25 mouse cellular contexts compared by ENCODE assay signal in the genomic region with DNA sequence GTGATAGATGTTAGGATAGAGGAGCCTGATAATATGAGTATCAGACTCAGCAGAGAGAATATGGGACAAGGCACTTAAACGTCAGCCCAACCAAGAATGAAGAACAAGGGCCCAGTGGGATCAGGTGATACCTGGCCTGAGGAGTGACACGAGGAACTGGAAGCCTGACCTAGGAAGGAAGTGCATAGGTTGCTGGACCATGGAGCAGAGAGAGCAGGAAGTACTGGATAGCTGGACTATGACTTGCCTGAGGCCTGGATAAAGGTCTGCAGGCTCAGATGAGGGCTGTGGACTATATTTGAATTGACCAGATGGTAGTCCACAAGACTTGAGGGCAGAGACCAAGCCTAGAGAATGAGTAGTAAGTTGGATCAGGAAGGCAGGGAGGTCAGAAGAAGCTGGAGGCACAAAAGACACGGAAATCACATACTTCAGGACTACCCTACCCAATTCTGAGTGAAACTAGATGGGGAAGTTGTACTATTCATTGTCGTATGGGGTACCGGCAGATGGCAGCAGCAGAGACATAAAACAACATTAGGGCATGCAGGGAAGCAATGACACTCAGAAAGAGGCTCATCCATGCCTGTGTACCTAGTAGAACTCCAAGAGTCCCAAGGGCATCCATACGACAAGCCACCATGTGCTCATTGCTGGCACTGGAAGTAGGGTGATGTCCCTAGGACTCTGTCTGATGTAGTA. TPM values are rescaled to one million over a fixed set of nuclear protein-coding genes. Genes with fewer than 3 reads are reported as not detected.
A peak's percentile ranks its signal among the peaks of the same experiment; 100 is the strongest.
DNase-seq lines count a peak whose midpoint lies in the region; ATAC-seq lines count a peak whose summit lies in the region.
"Had no signal": no experiment of that assay in that cellular context is flagged by ENCODE, and none has a peak within 500 bp of the region (broad histone marks: within the 10 kb centered on the region; RNA-seq: fewer than 3 reads in every experiment).

No protein-coding gene starts in this region.

- H3K4me1 ChIP-seq in heart, embryonic 15.5 days (replicated peaks) = peaks cover 15% of the 10 kb centered on the region
- H3K4me1 ChIP-seq in heart, embryonic 10.5 days = peaks cover 20% of the 10 kb centered on the region; the same call in 1 of the 2 replicates
- H3K4me1 ChIP-seq in midbrain, embryonic 11.5 days (ENCODE audit: control insufficient read depth, insufficient read depth, low read length) = no peaks in the 10 kb centered on the region
- H3K4me1 ChIP-seq in midbrain, embryonic 14.5 days (ENCODE audit: control insufficient read depth, insufficient read depth, low read length) = no peaks in the 10 kb centered on the region
- no peaks in the 10 kb centered on the region for H3K4me1 ChIP-seq in forebrain, embryonic 11.5 days (replicated peaks; ENCODE audit: control insufficient read depth, insufficient read depth, low read length)
- H3K4me1 ChIP-seq: embryonic facial prominence, embryonic 12.5 days; forebrain, embryonic 13.5 days; limb, embryonic 15.5 days; midbrain, embryonic 13.5 days; stomach, embryonic 15.5 days had no signal

- ATAC-seq in heart, embryonic 15.5 days (replicated peaks; ENCODE audit: insufficient number of reproducible peaks, insufficient read depth, low FRiP score, low read depth) = 0 out of 2 replicates have a peak, but pooled peaks have one; percentile 19
- ATAC-seq in midbrain, embryonic 11.5 days (ENCODE audit: low FRiP score) = no peak
- no peak for ATAC-seq in midbrain, embryonic 14.5 days (ENCODE audit: low FRiP score, low TSS enrichment)
- ATAC-seq in granulocyte monocyte progenitor cell, adult 5-6 weeks (replicated peaks; ENCODE audit: poor library complexity, severe bottlenecking) = peak; percentile 75
- ATAC-seq in forebrain, embryonic 11.5 days (replicated peaks; ENCODE audit: low FRiP score) = no peak
- ATAC-seq: activated CD4-positive, CD25-positive, alpha-beta regulatory T cell, adult 4 months; forebrain, embryonic 13.5 days; intestine, postnatal 0 days; midbrain, embryonic 13.5 days had no signal

- H3K4me2 ChIP-seq in heart, embryonic 15.5 days = no peak overlapping the region
- H3K4me2 ChIP-seq in midbrain, embryonic 11.5 days = no peak overlapping the region
- no peak overlapping the region for H3K4me2 ChIP-seq in midbrain, embryonic 14.5 days (ENCODE audit: low read length)
- no peak overlapping the region for H3K4me2 ChIP-seq in forebrain, embryonic 11.5 days (ENCODE audit: low read depth, low read length, severe bottlenecking)
- H3K4me2 ChIP-seq: embryonic facial prominence, embryonic 12.5 days; forebrain, embryonic 13.5 days; kidney, embryonic 15.5 days; limb, embryonic 15.5 days; midbrain, embryonic 13.5 days; stomach, embryonic 15.5 days had no signal

- H3K4me3 ChIP-seq in heart, embryonic 15.5 days = no peak overlapping the region
- no peak overlapping the region for H3K4me3 ChIP-seq in heart, embryonic 10.5 days
- H3K4me3 ChIP-seq in midbrain, embryonic 11.5 days (ENCODE audit: low read depth, low read length) = no peak overlapping the region
- H3K4me3 ChIP-seq in midbrain, embryonic 14.5 days (replicated peaks; ENCODE audit: low read depth, low read length) = no peak overlapping the region
- H3K4me3 ChIP-seq in forebrain, embryonic 11.5 days (ENCODE audit: low read depth, low read length) = no peak overlapping the region
- H3K4me3 ChIP-seq: embryonic facial prominence, embryonic 12.5 days; forebrain, embryonic 13.5 days; kidney, embryonic 15.5 days; limb, embryonic 15.5 days; midbrain, embryonic 13.5 days; stomach, embryonic 15.5 days had no signal

- WGBS in heart, embryonic 15.5 days = 79% methylated on average over 6 of the region's 6 CpGs
- 75% methylated on average over 6 of the region's 6 CpGs for WGBS in heart, embryonic 10.5 days
- WGBS in midbrain, embryonic 11.5 days = 87% methylated on average over 6 of the region's 6 CpGs
- WGBS in midbrain, embryonic 14.5 days = 82% methylated on average over 6 of the region's 6 CpGs
- WGBS in forebrain, embryonic 11.5 days = 84% methylated on average over 6 of the region's 6 CpGs

- no peak overlapping the region for H3K27ac ChIP-seq in heart, embryonic 15.5 days
- H3K27ac ChIP-seq in heart, embryonic 10.5 days = no peak overlapping the region
- H3K27ac ChIP-seq in midbrain, embryonic 11.5 days (ENCODE audit: low read depth, low read length) = no peak overlapping the region
- H3K27ac ChIP-seq in midbrain, embryonic 14.5 days (replicated peaks; ENCODE audit: low read depth, low read length) = no peak overlapping the region
- no peak overlapping the region for H3K27ac ChIP-seq in forebrain, embryonic 11.5 days (ENCODE audit: low read depth, low read length)
- H3K27ac ChIP-seq: embryonic facial prominence, embryonic 12.5 days; forebrain, embryonic 13.5 days; kidney, embryonic 15.5 days; limb, embryonic 15.5 days; midbrain, embryonic 13.5 days; stomach, embryonic 15.5 days had no signal

- H3K27me3 ChIP-seq in heart, embryonic 15.5 days = no peaks in the 10 kb centered on the region
- no peaks in the 10 kb centered on the region for H3K27me3 ChIP-seq in heart, embryonic 10.5 days (ENCODE audit: insufficient read depth, poor library complexity, severe bottlenecking)
- H3K27me3 ChIP-seq in midbrain, embryonic 11.5 days (ENCODE audit: control insufficient read depth, insufficient read depth, low read length) = no peaks in the 10 kb centered on the region
- no peaks in the 10 kb centered on the region for H3K27me3 ChIP-seq in midbrain, embryonic 14.5 days (ENCODE audit: control insufficient read depth, insufficient read depth, low read length)
- no peaks in the 10 kb centered on the region for H3K27me3 ChIP-seq in forebrain, embryonic 11.5 days (ENCODE audit: control insufficient read depth, insufficient read depth, low read length)
- H3K27me3 ChIP-seq: embryonic facial prominence, embryonic 12.5 days; forebrain, embryonic 13.5 days; kidney, embryonic 15.5 days; limb, embryonic 15.5 days; midbrain, embryonic 13.5 days; stomach, embryonic 15.5 days had no signal

- H3K9me3 ChIP-seq in heart, embryonic 15.5 days (replicated peaks) = no peaks in the 10 kb centered on the region
- no peaks in the 10 kb centered on the region for H3K9me3 ChIP-seq in heart, embryonic 10.5 days
- H3K9me3 ChIP-seq in midbrain, embryonic 11.5 days (ENCODE audit: control insufficient read depth, low read length) = no peaks in the 10 kb centered on the region
- H3K9me3 ChIP-seq in midbrain, embryonic 14.5 days (ENCODE audit: control insufficient read depth, low read length) = no peaks in the 10 kb centered on the region
- H3K9me3 ChIP-seq in forebrain, embryonic 11.5 days (ENCODE audit: control insufficient read depth, low read length) = no peaks in the 10 kb centered on the region
- H3K9me3 ChIP-seq: embryonic facial prominence, embryonic 12.5 days; forebrain, embryonic 13.5 days; kidney, embryonic 15.5 days; limb, embryonic 15.5 days; midbrain, embryonic 13.5 days; stomach, embryonic 15.5 days had no signal

- DNase-seq in heart, embryonic 10.5 days (ENCODE audit: low spot score) = no peak
- DNase-seq in midbrain, embryonic 11.5 days (ENCODE audit: low spot score, missing footprints) = peak; percentile 49
- no peak for DNase-seq in midbrain, embryonic 14.5 days
- no peak for DNase-seq in cerebellum, postnatal 36 days
- no peak for DNase-seq in forebrain, embryonic 11.5 days (ENCODE audit: low spot score)
- DNase-seq: adrenal gland, adult 8-10 months; cerebellum, adult 9-11 months; heart, postnatal 4 days; kidney, postnatal 36 days; layer of hippocampus, adult 9-11 months; lung, adult 18-20 months; lung, postnatal 10 days; right cerebral cortex, postnatal 25 days; thymus, postnatal 25 days had no signal

- no peak overlapping the region for H3K9ac ChIP-seq in heart, embryonic 15.5 days
- H3K9ac ChIP-seq in midbrain, embryonic 11.5 days (ENCODE audit: low read length) = no peak overlapping the region
- H3K9ac ChIP-seq in midbrain, embryonic 14.5 days (replicated peaks; ENCODE audit: low read length) = no peak overlapping the region
- H3K9ac ChIP-seq in forebrain, embryonic 11.5 days (ENCODE audit: low read length) = no peak overlapping the region
- H3K9ac ChIP-seq: embryonic facial prominence, embryonic 12.5 days; forebrain, embryonic 13.5 days; kidney, embryonic 15.5 days; limb, embryonic 15.5 days; midbrain, embryonic 13.5 days; stomach, embryonic 15.5 days had no signal

- no peaks in the 10 kb centered on the region for H3K36me3 ChIP-seq in heart, embryonic 15.5 days
- no peaks in the 10 kb centered on the region for H3K36me3 ChIP-seq in heart, embryonic 10.5 days
- H3K36me3 ChIP-seq in midbrain, embryonic 11.5 days (ENCODE audit: control insufficient read depth, insufficient read depth, low read length) = no peaks in the 10 kb centered on the region
- H3K36me3 ChIP-seq in midbrain, embryonic 14.5 days (ENCODE audit: control insufficient read depth, insufficient read depth, low read length) = no peaks in the 10 kb centered on the region
- no peaks in the 10 kb centered on the region for H3K36me3 ChIP-seq in forebrain, embryonic 11.5 days (ENCODE audit: control insufficient read depth, insufficient read depth, low read length)
- H3K36me3 ChIP-seq: embryonic facial prominence, embryonic 12.5 days; kidney, embryonic 15.5 days; limb, embryonic 15.5 days; midbrain, embryonic 13.5 days; stomach, embryonic 15.5 days had no signal

RNA-seq across cellular contexts. Expression of a gene that starts 57.0 kb away (rescaled TPM):
- 25.7 and 26.2 TPM in 2 replicates for polyA plus RNA-seq in heart, embryonic 15.5 days (2015; fragmentation: Nextera tagmentation; extraction: Ambion mirVana)
- 10.3 and 19.7 TPM in 2 replicates for polyA plus RNA-seq in heart, embryonic 10.5 days (2016; fragmentation: Nextera tagmentation; extraction: Ambion mirVana)
- polyA plus RNA-seq in midbrain, embryonic 11.5 days (2014; fragmentation: Nextera tagmentation; extraction: Ambion mirVana) = 5.9 and 7.3 TPM in 2 replicates
- 5.1 and 8.8 TPM in 2 replicates for polyA plus RNA-seq in midbrain, embryonic 14.5 days (2014; fragmentation: Nextera tagmentation; extraction: Ambion mirVana)
- 148 and 150 TPM in 2 replicates for total RNA-seq in granulocyte monocyte progenitor cell, adult 5-6 weeks (2014; fragmentation: Nextera tagmentation)
- 145 TPM in 2 replicates for total RNA-seq in granulocyte monocyte progenitor cell, adult 5-6 weeks (2017)
- polyA plus RNA-seq in forebrain, embryonic 11.5 days (2014; fragmentation: Nextera tagmentation; extraction: Ambion mirVana) = 5.2 and 5.8 TPM in 2 replicates
- total RNA-seq: MEL had no signal

Comparison
In these comparisons a context has a peak if more than half of its experiments do, and no peak if none do; other contexts are left out.
1. ATAC-seq: peak in heart, embryonic 15.5 days (single experiment) and granulocyte monocyte progenitor cell, adult 5-6 weeks (single experiment); none in midbrain, embryonic 11.5 days (single experiment), midbrain, embryonic 14.5 days (single experiment) and forebrain, embryonic 11.5 days (single experiment).